Mouse (Mus musculus) hindbrain, postnatal 0 days (tissue): ENCODE measurements around the gene Gpha2. TPM values are rescaled to one million over a fixed set of nuclear protein-coding genes. Genes with fewer than 3 reads are reported as not detected.

Source experiments
- ATAC-seq: fragments of 200-750 bp; cut with Nextera tagmentation; 2 replicates; pipeline ENCODE4 v1.8.0; 2017; ENCODE audit warnings: mild to moderate bottlenecking, moderate TSS enrichment, moderate library complexity
- DNase-seq: peaks from one replicate; pipeline ENCODE4 v3.0.0-alpha.2; 2015; ENCODE audit warnings: low spot score
- H3K27ac ChIP-seq: fragments of 300-500 bp; sonication (generic); 2 replicates; pipeline ENCODE4 v1.5.1; 2014; ENCODE audit warnings: mild to moderate bottlenecking
- H3K27me3 ChIP-seq: fragments of 300-500 bp; sonication (generic); 2 replicates; pipeline ENCODE4 v1.6.1; 2014; ENCODE audit warnings: low read length, mixed read lengths; ENCODE audit not compliant: insufficient read depth
- H3K36me3 ChIP-seq: fragments of 300-500 bp; sonication (generic); 2 replicates; pipeline ENCODE4 v1.6.1; 2014; ENCODE audit warnings: low read length, mixed read lengths; ENCODE audit not compliant: insufficient read depth
- H3K4me1 ChIP-seq: fragments of 300-500 bp; sonication (generic); 2 replicates; pipeline ENCODE4 v1.6.1; 2014; ENCODE audit warnings: antibody characterized with exemption, low read length, mixed read lengths; ENCODE audit not compliant: insufficient read depth
- H3K4me2 ChIP-seq: fragments of 300-500 bp; sonication (generic); 2 replicates; pipeline ENCODE4 v1.6.1; 2014; ENCODE audit warnings: low read depth, mild to moderate bottlenecking, low read length, moderate library complexity, mixed read lengths
- H3K4me3 ChIP-seq: fragments of 300-500 bp; sonication (generic); 2 replicates; pipeline ENCODE4 v1.5.1; 2014; ENCODE audit warnings: low read length
- H3K9ac ChIP-seq: fragments of 300-500 bp; sonication (generic); replicated peaks from 2 replicates; pipeline ENCODE4 v1.6.1; 2014; ENCODE audit warnings: mild to moderate bottlenecking, low read length, moderate library complexity, mixed read lengths
- H3K9me3 ChIP-seq: fragments of 300-500 bp; sonication (generic); 2 replicates; pipeline ENCODE4 v1.6.1; 2016; ENCODE audit warnings: low read length, mixed read lengths
- CTCF ChIP-seq: IDR thresholded peaks from 2 replicates; pipeline ENCODE4 v1.5.1; 2016; ENCODE audit warnings: antibody characterized with exemption, control low read depth, low read depth
- WGBS: fragments of 180-500 bp; shearing (Covaris S2); extraction: QIAGEN DNeasy Blood & Tissue Kit; methylation state at CpG from one replicate; pipeline ENCODE4 v1.1.7; 2014; 5-methylcytosine and 5-hydroxymethylcytosine counted together
- polyA plus RNA-seq: library from polyadenylated mRNA; unstranded; fragments of >200 nt; fragmentation: Nextera tagmentation; extraction: Ambion mirVana; gene quantifications from 2 replicates; pipeline ENCODE4 v1.2.1, GENCODE M21; 2015
- total RNA-seq: library from RNA; depleted of rRNA; stranded (reverse); fragments of >200 nt; gene quantifications from 2 replicates; pipeline ENCODE4 v1.2.3, GENCODE M21; 2014

Gene Gpha2
- total and polyA plus RNA-seq, 2 experiments from 2014 or later, result 0.60 TPM; not detected in 1

DNA sequence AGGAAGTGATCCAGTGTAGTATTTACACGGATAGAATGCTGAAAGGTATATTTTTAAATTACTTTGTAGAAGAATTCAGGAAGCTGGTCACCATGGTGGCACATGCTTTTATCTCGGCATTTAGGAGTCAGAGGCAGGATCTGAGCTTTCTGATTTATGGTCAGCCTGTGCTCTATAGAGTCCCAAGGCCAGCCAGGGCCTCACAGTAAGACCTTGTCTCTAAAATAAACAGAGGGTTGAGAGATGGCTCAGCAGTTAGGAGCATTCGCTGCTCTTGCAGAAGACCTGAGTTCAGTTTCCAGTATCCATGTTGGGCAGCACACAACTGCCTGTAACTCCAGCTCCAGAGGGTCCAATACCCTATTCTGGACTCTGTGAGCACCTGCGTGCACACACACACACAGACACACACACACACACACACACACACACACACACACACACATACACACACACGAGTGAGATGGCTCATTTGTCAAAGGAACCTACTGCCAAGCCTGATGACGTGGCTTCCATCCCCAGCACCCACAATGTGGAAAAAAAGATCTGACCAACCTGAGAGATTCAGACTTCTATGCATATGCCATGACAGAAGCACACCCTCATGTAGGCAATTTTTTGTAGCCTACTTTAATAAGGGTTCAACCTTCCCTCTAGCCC, 10.0 kb upstream of the Gpha2 start:
- 83% methylated on average over 6 of the region's 6 CpGs for WGBS
- Histone ChIP-seq H3K9ac (no peak overlapping the region), H3K4me1 (no peaks in the 10 kb centered on the region), H3K9me3 (no peaks in the 10 kb centered on the region), H3K4me3 (no peak overlapping the region), H3K27ac (no peak overlapping the region), H3K4me2 (no peak overlapping the region), H3K36me3 (no peaks in the 10 kb centered on the region), H3K27me3 (no peaks in the 10 kb centered on the region)
- ATAC-seq (no peak), DNase-seq (no peak)
- TF ChIP-seq CTCF, result no peak

- Histone ChIP-seq H3K4me3 (no peak overlapping the region), H3K27me3 (no peaks in the 10 kb centered on the region), H3K36me3 (no peaks in the 10 kb centered on the region), H3K4me1 (no peaks in the 10 kb centered on the region), H3K9me3 (no peaks in the 10 kb centered on the region), H3K27ac (no peak overlapping the region), H3K4me2 (no peak overlapping the region), H3K9ac (no peak overlapping the region; the same call in 1 of the 2 replicates)
- WGBS, result 74% methylated on average over 6 of the region's 6 CpGs
- DNase-seq, result no peak
- TF ChIP-seq CTCF, result no peak
- ATAC-seq, result no peak
These were observed 7.6 kb upstream of the Gpha2 start for GRCm38 (mm10) chr19:6218606-6219005.

- H3K4me2 ChIP-seq, result no peak overlapping the region
- H3K4me1 ChIP-seq, result no peaks in the 10 kb centered on the region
- H3K9me3 ChIP-seq, result no peaks in the 10 kb centered on the region
- H3K27me3 ChIP-seq, result no peaks in the 10 kb centered on the region
- H3K36me3 ChIP-seq, result peaks cover 51% of the 10 kb centered on the region
- H3K9ac ChIP-seq, result no peak overlapping the region
- DNase-seq, result no peak
- 0 out of 2 replicates have a peak, but pooled peaks have one; percentile 13 for ATAC-seq
- no peak overlapping the region for H3K4me3 ChIP-seq
- no peak for TF ChIP-seq CTCF
- 91% methylated on average over 14 of the region's 14 CpGs for WGBS
- H3K27ac ChIP-seq, result no peak overlapping the region
These were observed 583 bp downstream of the Gpha2 start for GRCm38 (mm10) chr19:6226763-6227162.

DNA sequence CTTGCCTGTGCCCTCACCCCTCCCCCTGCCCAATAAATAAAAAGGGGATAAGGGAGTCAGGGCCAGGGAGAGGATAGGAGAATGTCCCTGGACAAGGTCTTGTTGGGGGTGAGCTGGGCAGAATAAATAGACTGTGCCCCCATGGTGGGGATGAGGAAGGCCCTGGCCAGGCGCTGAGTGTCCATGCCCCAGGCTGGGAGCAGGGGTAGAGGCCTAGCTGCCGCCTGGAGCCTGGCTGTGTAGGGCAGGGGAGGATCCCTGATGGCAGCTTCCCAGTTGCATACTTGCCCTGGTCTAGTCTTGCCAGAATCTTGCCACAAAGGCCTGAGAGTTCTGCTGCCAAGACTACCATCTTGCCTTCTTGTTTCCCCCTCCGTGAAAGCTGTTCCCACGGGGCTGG, 1.7 kb downstream of the Gpha2 start:
- no peak overlapping the region for H3K4me3 ChIP-seq
- no peak overlapping the region for H3K9ac ChIP-seq
- no peak overlapping the region for H3K4me2 ChIP-seq
- no peaks in the 10 kb centered on the region for H3K4me1 ChIP-seq
- no peaks in the 10 kb centered on the region for H3K27me3 ChIP-seq
- DNase-seq (peak; percentile 12), ATAC-seq (no peak)
- no peaks in the 10 kb centered on the region for H3K9me3 ChIP-seq
- no peak overlapping the region for H3K27ac ChIP-seq
- peaks cover 59% of the 10 kb centered on the region for H3K36me3 ChIP-seq
- TF ChIP-seq CTCF, result no peak
- WGBS, result 81% methylated on average over 4 of the region's 4 CpGs

DNA sequence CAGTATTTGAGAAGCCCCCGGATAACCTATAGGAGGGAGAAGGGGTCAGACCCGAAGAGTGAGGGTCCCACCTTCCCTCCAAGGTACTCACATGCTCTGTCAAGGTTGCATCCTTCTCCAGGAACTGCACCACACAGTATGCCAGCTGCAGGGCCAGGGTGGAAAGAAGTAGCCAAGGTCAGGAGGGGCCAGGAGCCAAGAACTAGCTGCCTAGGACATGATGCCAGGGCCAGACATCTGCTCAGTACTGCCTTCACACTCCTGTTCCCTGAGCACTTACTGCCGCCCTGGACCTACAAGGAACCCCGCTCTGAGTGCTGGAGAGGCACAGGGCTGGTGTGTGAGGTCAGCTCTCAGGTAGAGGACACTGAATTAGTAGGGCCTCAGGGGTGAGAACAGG, 4.2 kb downstream of the Gpha2 start:
- ATAC-seq, result no peak
- Histone ChIP-seq H3K4me3 (no peak overlapping the region), H3K27ac (no peak overlapping the region), H3K27me3 (no peaks in the 10 kb centered on the region), H3K9me3 (no peaks in the 10 kb centered on the region), H3K4me1 (peaks cover 11% of the 10 kb centered on the region), H3K4me2 (no peak overlapping the region), H3K36me3 (peaks cover 59% of the 10 kb centered on the region), H3K9ac (no peak overlapping the region)
- WGBS, result 91% methylated on average over 4 of the region's 4 CpGs
- no peak for TF ChIP-seq CTCF
- no peak for DNase-seq

DNA sequence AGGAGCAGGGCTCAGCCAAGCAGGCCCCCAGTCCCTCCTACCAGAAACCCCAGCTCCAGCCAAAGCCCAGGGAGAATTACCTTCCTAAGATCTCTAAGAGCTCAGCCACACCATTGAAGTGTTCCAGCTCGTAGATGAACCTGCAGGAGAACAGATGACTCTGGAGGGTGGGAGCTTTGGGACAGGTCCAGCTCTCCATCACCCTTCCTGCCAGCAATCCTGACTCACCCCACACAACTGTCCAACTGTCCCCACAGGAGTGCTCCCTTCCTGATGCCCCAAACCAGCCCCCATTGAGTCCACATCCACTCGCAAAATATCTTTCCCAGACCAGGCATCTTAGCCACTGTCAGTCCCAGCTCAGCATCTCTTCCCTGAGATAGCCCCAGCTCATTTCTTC, 4.9 kb downstream of the Gpha2 start:
- Histone ChIP-seq H3K27ac (no peak overlapping the region), H3K9ac (no peak overlapping the region), H3K9me3 (no peaks in the 10 kb centered on the region), H3K27me3 (no peaks in the 10 kb centered on the region), H3K36me3 (peaks cover 59% of the 10 kb centered on the region), H3K4me3 (no peak overlapping the region), H3K4me1 (peaks cover 11% of the 10 kb centered on the region), H3K4me2 (no peak overlapping the region)
- WGBS, result 71% methylated on average over 2 of the region's 2 CpGs
- no peak for TF ChIP-seq CTCF
- DNase-seq (no peak), ATAC-seq (no peak)

DNA sequence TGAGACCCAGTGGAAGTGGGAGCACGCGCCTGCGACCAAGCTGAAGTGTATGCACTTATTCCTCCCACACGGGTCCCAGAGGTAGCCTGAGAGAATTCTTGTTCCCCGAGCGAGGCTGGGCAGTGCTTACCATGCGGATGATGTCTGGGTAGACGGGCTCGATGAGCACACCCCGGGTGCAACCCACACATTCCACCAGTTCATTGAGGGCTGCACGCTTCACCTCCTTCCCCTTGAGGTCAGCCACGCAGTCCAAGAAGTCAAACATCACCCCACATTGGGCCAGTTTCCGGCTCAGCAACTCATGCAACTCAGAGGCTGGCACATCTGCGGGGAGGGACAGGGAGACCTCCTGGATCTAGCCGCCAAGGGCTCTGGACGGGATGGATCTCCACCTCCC, 7.5 kb downstream of the Gpha2 start:
- ATAC-seq, result no peak

More for the DNA sequence above, 7.5 kb downstream of the Gpha2 start:
- no peak overlapping the region for H3K4me3 ChIP-seq
- no peak overlapping the region for H3K27ac ChIP-seq
- TF ChIP-seq CTCF, result no peak
- no peak overlapping the region for H3K4me2 ChIP-seq
- no peaks in the 10 kb centered on the region for H3K27me3 ChIP-seq
- DNase-seq, result no peak
- 82% methylated on average over 16 of the region's 16 CpGs for WGBS
- H3K9me3 ChIP-seq, result no peaks in the 10 kb centered on the region
- H3K36me3 ChIP-seq, result peaks cover 39% of the 10 kb centered on the region
- H3K9ac ChIP-seq, result peak overlapping the region; percentile 89; the same call in 1 of the 2 replicates
- peaks cover 14% of the 10 kb centered on the region for H3K4me1 ChIP-seq
